Mouse (Mus musculus): ENCODE data around the gene Rab34. TPM values are rescaled to one million over a fixed set of nuclear protein-coding genes. Genes with fewer than 3 reads are reported as not detected.

Rab34 gene
- total and polyA plus RNA-seq, 2 experiments = 2.8 to 5.2 TPM

DNA sequence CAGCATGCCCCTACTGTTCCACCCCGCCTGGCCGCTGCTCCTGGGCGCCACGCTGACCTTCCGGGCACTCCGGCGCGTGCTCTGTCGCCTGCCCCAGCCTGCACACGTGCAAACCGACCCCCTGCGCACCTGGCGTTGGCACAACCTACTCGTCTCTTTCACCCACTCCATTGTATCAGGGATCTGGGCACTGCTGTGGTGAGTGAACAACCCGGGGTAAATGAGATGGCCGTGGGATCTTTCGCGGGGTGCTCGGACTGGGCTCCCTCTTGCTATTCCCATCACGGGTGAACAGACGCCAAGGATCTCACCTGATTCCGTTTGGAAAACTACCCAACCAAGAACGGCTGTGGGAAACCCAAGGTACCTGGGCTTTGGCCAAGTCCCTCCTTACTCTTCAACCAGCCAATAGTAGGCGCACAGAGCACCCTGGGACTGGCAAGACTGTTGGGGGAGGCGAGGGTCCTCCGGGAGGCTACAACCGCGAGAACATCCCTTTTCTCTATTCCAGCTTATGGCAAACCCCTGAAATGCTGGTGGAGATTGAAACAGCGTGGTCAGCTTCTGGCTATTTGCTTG lies 9.3 kb upstream of the Rab34 start:
- peak overlapping the region; percentile 81 for H3K4me3 ChIP-seq (ENCODE audit: insufficient read depth, low read depth, low read length)
- H3K36me3 ChIP-seq (ENCODE audit: control insufficient read depth, insufficient read depth, low read length) = peaks cover 19% of the 10 kb centered on the region
- TF ChIP-seq CTCF (IDR thresholded peaks at IDR 0.05; ENCODE audit: low read depth, low read length) (no peak), POLR2A (IDR thresholded peaks at IDR 0.05; ENCODE audit: extremely low read depth, insufficient read depth, low read length) (no peak)
- peaks cover 5% of the 10 kb centered on the region; the same call in 1 of the 2 replicates for H3K79me2 ChIP-seq (ENCODE audit: control insufficient read depth, insufficient read depth, low read length)
- peak overlapping the region; percentile 93 for H3K27ac ChIP-seq (replicated peaks; ENCODE audit: insufficient read depth, low read depth, low read length)
- peaks cover 11% of the 10 kb centered on the region for H3K4me1 ChIP-seq (ENCODE audit: control insufficient read depth, insufficient read depth, low read length)
- H3K9ac ChIP-seq (ENCODE audit: low read depth, low read length) = peak overlapping the region; percentile 93
- DNase-seq (ENCODE audit: extremely low read depth, low read depth, low spot score) = peak; percentile 86
- H3K27me3 ChIP-seq (ENCODE audit: control insufficient read depth, insufficient read depth, low read length) = no peaks in the 10 kb centered on the region
- WGBS = 5% methylated on average over 29 of the region's 29 CpGs

DNA sequence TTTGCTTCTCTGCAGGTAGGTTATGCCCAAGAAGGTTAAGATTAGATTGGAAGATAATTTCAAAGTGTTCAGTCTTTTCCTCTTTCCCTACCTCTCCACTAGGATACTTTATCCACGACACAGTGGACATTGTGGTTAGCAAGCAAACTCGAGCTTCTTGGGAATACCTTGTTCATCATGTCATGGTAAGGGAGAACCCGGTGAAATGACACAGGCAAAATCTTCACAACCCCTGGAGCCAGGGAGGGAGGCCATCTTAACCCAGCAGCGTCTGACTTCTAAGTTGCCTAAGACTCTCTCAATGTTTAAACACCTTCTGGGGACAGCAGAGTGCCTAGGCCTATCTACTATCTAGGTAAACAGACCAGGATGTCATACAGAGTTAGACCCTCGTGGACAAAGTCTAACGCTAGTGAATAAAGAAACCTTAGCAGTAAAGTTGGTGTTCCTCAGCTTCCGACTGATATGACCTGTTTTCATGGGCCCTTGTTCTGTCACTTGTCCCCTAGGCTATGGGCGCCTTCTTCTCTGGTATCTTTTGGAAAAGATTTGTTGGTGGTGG lies 8.7 kb upstream of the Rab34 start:
- TF ChIP-seq POLR2A (IDR thresholded peaks at IDR 0.05; ENCODE audit: extremely low read depth, insufficient read depth, low read length) = no peak
- no peak for TF ChIP-seq CTCF (IDR thresholded peaks at IDR 0.05; ENCODE audit: low read depth, low read length)
- DNase-seq (ENCODE audit: extremely low read depth, low read depth, low spot score) = no peak
- Histone ChIP-seq H3K79me2 (ENCODE audit: control insufficient read depth, insufficient read depth, low read length) (peaks cover 5% of the 10 kb centered on the region; the same call in 1 of the 2 replicates), H3K4me1 (ENCODE audit: control insufficient read depth, insufficient read depth, low read length) (peaks cover 9% of the 10 kb centered on the region), H3K4me3 (ENCODE audit: insufficient read depth, low read depth, low read length) (peak overlapping the region; percentile 81), H3K27ac (replicated peaks; ENCODE audit: insufficient read depth, low read depth, low read length) (peak overlapping the region; percentile 93), H3K9ac (ENCODE audit: low read depth, low read length) (peak overlapping the region; percentile 93; the same call in 1 of the 2 replicates), H3K27me3 (ENCODE audit: control insufficient read depth, insufficient read depth, low read length) (no peaks in the 10 kb centered on the region), H3K36me3 (ENCODE audit: control insufficient read depth, insufficient read depth, low read length) (peaks cover 19% of the 10 kb centered on the region)
- WGBS = 32% methylated on average over 8 of the region's 8 CpGs

DNA sequence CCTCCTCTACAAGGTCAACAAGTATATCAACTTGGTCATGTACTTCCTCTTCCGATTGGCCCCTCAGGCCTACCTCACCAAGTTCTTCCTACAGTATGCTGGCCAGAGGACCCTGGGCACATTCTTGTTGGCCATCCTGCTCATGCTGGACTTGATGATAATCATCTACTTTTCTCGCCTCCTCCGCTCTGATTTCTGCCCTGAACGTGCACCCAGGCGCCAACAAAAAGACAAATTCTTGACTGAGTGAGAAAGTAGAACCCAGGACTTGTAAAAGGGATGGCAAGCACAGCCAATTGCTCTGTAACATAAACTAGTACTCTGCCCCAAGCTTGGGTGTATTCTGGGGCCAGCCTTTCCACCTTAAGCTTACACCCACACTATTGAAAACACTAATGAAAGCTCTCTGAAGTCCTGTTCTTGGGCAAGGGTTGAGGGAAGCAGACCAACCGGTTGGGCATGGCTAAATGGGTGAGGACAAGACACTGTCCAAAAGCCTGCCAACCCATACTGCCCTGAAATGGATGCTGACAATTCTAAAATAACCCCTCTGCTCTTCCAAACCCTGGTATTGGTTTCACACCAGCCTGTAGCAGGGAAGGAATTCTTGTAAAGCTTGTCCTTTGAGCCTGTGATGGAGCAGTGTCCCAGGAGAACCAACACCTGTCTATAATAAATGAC lies 8.0 kb upstream of the Rab34 start:
- no peak for TF ChIP-seq POLR2A (IDR thresholded peaks at IDR 0.05; ENCODE audit: extremely low read depth, insufficient read depth, low read length)
- no peak for TF ChIP-seq CTCF (IDR thresholded peaks at IDR 0.05; ENCODE audit: low read depth, low read length)
- no peak for DNase-seq (ENCODE audit: extremely low read depth, low read depth, low spot score)
- Histone ChIP-seq H3K27me3 (ENCODE audit: control insufficient read depth, insufficient read depth, low read length) (no peaks in the 10 kb centered on the region), H3K4me1 (ENCODE audit: control insufficient read depth, insufficient read depth, low read length) (peaks cover 7% of the 10 kb centered on the region), H3K79me2 (ENCODE audit: control insufficient read depth, insufficient read depth, low read length) (peaks cover 5% of the 10 kb centered on the region; the same call in 1 of the 2 replicates), H3K9ac (ENCODE audit: low read depth, low read length) (no peak overlapping the region), H3K27ac (replicated peaks; ENCODE audit: insufficient read depth, low read depth, low read length) (no peak overlapping the region), H3K36me3 (ENCODE audit: control insufficient read depth, insufficient read depth, low read length) (peaks cover 19% of the 10 kb centered on the region), H3K4me3 (ENCODE audit: insufficient read depth, low read depth, low read length) (no peak overlapping the region)
- 70% methylated on average over 6 of the region's 6 CpGs for WGBS

DNA sequence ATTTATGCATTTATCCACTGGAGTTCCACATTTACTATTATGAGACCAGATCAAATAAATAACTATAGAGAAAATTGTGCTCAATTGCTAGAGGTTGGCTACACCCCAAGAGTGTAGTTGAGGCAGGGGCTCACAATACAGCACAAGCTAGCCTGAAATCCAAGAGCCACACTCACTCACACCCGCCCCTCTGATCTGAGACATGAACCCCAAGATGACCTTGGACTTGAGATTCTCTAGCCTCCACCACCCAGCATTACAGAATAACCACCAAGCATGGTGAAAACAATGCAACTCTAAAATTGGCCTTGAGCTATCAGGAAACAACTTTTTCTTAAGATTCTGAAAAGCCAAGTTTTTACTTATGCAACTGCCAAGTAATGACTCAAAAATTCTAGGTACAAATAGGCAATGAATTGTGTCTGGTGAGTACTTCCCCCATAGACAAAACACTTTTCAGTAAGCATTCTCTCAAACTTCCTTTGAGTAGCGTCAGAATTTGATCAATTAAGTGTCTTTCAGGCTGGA lies 6.3 kb upstream of the Rab34 start:
- no peak for TF ChIP-seq POLR2A (IDR thresholded peaks at IDR 0.05; ENCODE audit: extremely low read depth, insufficient read depth, low read length)
- peaks cover 19% of the 10 kb centered on the region for H3K36me3 ChIP-seq (ENCODE audit: control insufficient read depth, insufficient read depth, low read length)
- WGBS = 22% methylated on average over 2 of the region's 2 CpGs
- peak overlapping the region; percentile 30; the same call in 1 of the 2 replicates for H3K9ac ChIP-seq (ENCODE audit: low read depth, low read length)
- no peaks in the 10 kb centered on the region for H3K27me3 ChIP-seq (ENCODE audit: control insufficient read depth, insufficient read depth, low read length)
- H3K79me2 ChIP-seq (ENCODE audit: control insufficient read depth, insufficient read depth, low read length) = peaks cover 5% of the 10 kb centered on the region; the same call in 1 of the 2 replicates
- H3K27ac ChIP-seq (replicated peaks; ENCODE audit: insufficient read depth, low read depth, low read length) = no peak overlapping the region
- DNase-seq (ENCODE audit: extremely low read depth, low read depth, low spot score) = peak; percentile 18
- no peak overlapping the region for H3K4me3 ChIP-seq (ENCODE audit: insufficient read depth, low read depth, low read length)
- peaks cover 5% of the 10 kb centered on the region for H3K4me1 ChIP-seq (ENCODE audit: control insufficient read depth, insufficient read depth, low read length)

DNA sequence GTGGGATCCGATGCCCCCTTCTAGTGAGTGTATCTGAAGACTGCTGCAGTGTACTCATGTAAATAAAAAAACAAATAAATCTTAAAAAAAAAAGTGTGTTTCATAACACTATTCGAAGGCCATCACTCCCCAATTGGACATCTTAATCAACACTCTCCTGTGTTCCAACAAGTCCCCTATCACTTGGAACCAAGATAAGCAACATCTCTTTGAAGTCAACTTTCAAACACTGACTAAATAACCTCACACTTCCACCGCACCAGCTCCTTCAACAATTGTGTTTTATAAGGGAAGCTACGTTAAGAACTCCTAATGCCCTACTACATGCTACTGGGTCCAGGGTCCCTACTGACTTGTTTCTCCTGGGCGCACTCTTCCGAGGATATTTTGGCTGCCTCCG lies 5.8 kb upstream of the Rab34 start:
- H3K9ac ChIP-seq (ENCODE audit: low read depth, low read length) = peak overlapping the region; percentile 87
- peak overlapping the region; percentile 73 for H3K4me3 ChIP-seq (ENCODE audit: insufficient read depth, low read depth, low read length)
- 4% methylated on average over 7 of the region's 7 CpGs for WGBS
- H3K27me3 ChIP-seq (ENCODE audit: control insufficient read depth, insufficient read depth, low read length) = no peaks in the 10 kb centered on the region
- peak overlapping the region; percentile 54; the same call in 1 of the 2 replicates for H3K27ac ChIP-seq (replicated peaks; ENCODE audit: insufficient read depth, low read depth, low read length)
- peaks cover 19% of the 10 kb centered on the region for H3K36me3 ChIP-seq (ENCODE audit: control insufficient read depth, insufficient read depth, low read length)
- peak; percentile 23 for DNase-seq (ENCODE audit: extremely low read depth, low read depth, low spot score)
- H3K4me1 ChIP-seq (ENCODE audit: control insufficient read depth, insufficient read depth, low read length) = peaks cover 5% of the 10 kb centered on the region
- no peak for TF ChIP-seq CTCF (IDR thresholded peaks at IDR 0.05; ENCODE audit: low read depth, low read length)
- no peak for TF ChIP-seq POLR2A (IDR thresholded peaks at IDR 0.05; ENCODE audit: extremely low read depth, insufficient read depth, low read length)
- H3K79me2 ChIP-seq (ENCODE audit: control insufficient read depth, insufficient read depth, low read length) = peaks cover 5% of the 10 kb centered on the region; the same call in 1 of the 2 replicates
